8 mouse cellular contexts compared by ENCODE assay signal in the genomic region with DNA sequence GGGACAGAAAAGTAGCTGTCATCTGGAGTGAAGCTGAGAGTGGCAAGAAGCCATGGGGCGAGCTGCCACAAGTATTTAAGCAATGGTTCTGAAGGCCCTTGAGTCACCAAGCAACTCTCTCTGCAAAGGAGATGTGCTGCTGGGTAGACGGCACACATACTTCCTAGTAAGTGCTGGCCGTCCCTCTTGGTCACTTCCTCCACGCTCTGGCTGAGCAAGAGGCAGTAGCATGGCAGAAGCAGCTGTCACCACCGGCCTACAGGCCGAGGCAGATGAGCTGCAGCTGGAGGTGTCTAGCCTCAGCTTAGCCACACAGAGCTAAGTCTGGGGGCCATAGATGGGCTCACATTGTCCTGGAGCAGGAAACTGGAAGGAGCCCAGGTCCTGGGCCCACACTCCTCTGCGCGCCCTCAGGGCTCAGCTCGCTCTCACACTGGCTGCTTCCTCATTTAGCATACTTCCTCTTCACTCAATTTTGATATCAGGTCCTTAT. TPM values are rescaled to one million over a fixed set of nuclear protein-coding genes. Genes with fewer than 3 reads are reported as not detected.
DNase-seq lines count a peak whose midpoint lies in the region; ATAC-seq and TF ChIP-seq lines count a peak whose summit lies in the region.

No protein-coding gene starts in this region.

- peak overlapping the region; percentile 27; the same call in 1 of the 2 replicates for H3K27ac ChIP-seq in forebrain, embryonic 14.5 days (ENCODE audit: low read depth, low read length)
- no peak overlapping the region for H3K27ac ChIP-seq in forebrain, embryonic 13.5 days
- peak overlapping the region; percentile 77 for H3K27ac ChIP-seq in MEL (ENCODE audit: control insufficient read depth, low read depth, low read length)
- 0 out of 4 replicates have a peak overlapping the region, but pooled peaks have one; percentile 18 to 47 for H3K27ac ChIP-seq in heart, embryonic 14.5 days (replicated peaks in 1 of 2; ENCODE audit: control insufficient read depth in 1 of 2, insufficient read depth in 1 of 2, low read depth in 2 of 2, low read length in 2 of 2)

- H3K9me3 ChIP-seq in forebrain, embryonic 14.5 days (replicated peaks; ENCODE audit: control insufficient read depth, low read length) = no peaks in the 10 kb centered on the region
- H3K9me3 ChIP-seq in forebrain, embryonic 13.5 days (replicated peaks) = no peaks in the 10 kb centered on the region
- no peaks in the 10 kb centered on the region for H3K9me3 ChIP-seq in MEL (replicated peaks; ENCODE audit: insufficient read depth, low read length)
- H3K9me3 ChIP-seq in heart, embryonic 14.5 days (ENCODE audit: control insufficient read depth, low read length) = no peaks in the 10 kb centered on the region

- peaks cover 45% of the 10 kb centered on the region for H3K4me1 ChIP-seq in forebrain, embryonic 14.5 days (ENCODE audit: control insufficient read depth, insufficient read depth, low read length)
- peaks cover 68% of the 10 kb centered on the region for H3K4me1 ChIP-seq in forebrain, embryonic 13.5 days
- H3K4me1 ChIP-seq in MEL (ENCODE audit: control insufficient read depth in 1 of 2, insufficient read depth in 2 of 2, low read length in 2 of 2) = peaks cover 16 to 50% of the 10 kb centered on the region in 2 experiments
- peaks cover 45 to 60% of the 10 kb centered on the region in 2 experiments for H3K4me1 ChIP-seq in heart, embryonic 14.5 days (ENCODE audit: control insufficient read depth in 2 of 2, insufficient read depth in 2 of 2, low read length in 2 of 2)

- H3K36me3 ChIP-seq in forebrain, embryonic 14.5 days (ENCODE audit: control insufficient read depth, insufficient read depth, low read length) = peaks cover 12% of the 10 kb centered on the region
- peaks cover 23% of the 10 kb centered on the region for H3K36me3 ChIP-seq in forebrain, embryonic 13.5 days (ENCODE audit: poor library complexity, severe bottlenecking)
- peaks cover 0 to 37% of the 10 kb centered on the region in 2 experiments; a peak in 2 of 4 replicates for H3K36me3 ChIP-seq in MEL (ENCODE audit: control insufficient read depth in 1 of 2, insufficient read depth in 2 of 2, low read length in 2 of 2)
- H3K36me3 ChIP-seq in heart, embryonic 14.5 days (ENCODE audit: control insufficient read depth, insufficient read depth, low read length) = peaks cover 19% of the 10 kb centered on the region

- ATAC-seq in forebrain, embryonic 14.5 days = no peak
- no peak for ATAC-seq in forebrain, embryonic 13.5 days
- no peak for ATAC-seq in heart, embryonic 14.5 days (ENCODE audit: insufficient number of reproducible peaks, insufficient read depth, low FRiP score, low read depth)

- no peak for TF ChIP-seq RAD21 in MEL (IDR thresholded peaks at IDR 0.05; ENCODE audit: low read depth, low read length)

- no peaks in the 10 kb centered on the region for H3K27me3 ChIP-seq in forebrain, embryonic 14.5 days (replicated peaks; ENCODE audit: control insufficient read depth, insufficient read depth, low read length)
- no peaks in the 10 kb centered on the region for H3K27me3 ChIP-seq in forebrain, embryonic 13.5 days
- no peaks in the 10 kb centered on the region for H3K27me3 ChIP-seq in MEL (ENCODE audit: control insufficient read depth in 1 of 2, insufficient read depth in 2 of 2, low read length in 2 of 2)
- H3K27me3 ChIP-seq in heart, embryonic 14.5 days (ENCODE audit: control insufficient read depth, insufficient read depth, low read length) = no peaks in the 10 kb centered on the region

- no peak overlapping the region for H3K4me2 ChIP-seq in forebrain, embryonic 14.5 days (ENCODE audit: low read length)
- no peak overlapping the region for H3K4me2 ChIP-seq in forebrain, embryonic 13.5 days
- no peak overlapping the region for H3K4me2 ChIP-seq in heart, embryonic 14.5 days (ENCODE audit: low read length)

- no peaks in the 10 kb centered on the region for H3K79me2 ChIP-seq in MEL (ENCODE audit: control insufficient read depth, insufficient read depth, low read length, poor library complexity)

- DNase-seq in forebrain, embryonic 14.5 days (ENCODE audit: low spot score) = no peak
- peak; percentile 85 for DNase-seq in MEL (ENCODE audit: low read depth, low spot score)
- peak; percentile 82 for DNase-seq in lung, postnatal 10 days
- DNase-seq in thymus, postnatal 36 days = no peak
- DNase-seq in retina, postnatal 1 day = no peak
- DNase-seq in urinary bladder, postnatal 14 days (ENCODE audit: low spot score) = no peak

- TF ChIP-seq EP300 in MEL (IDR thresholded peaks at IDR 0.05; ENCODE audit: low read depth in 1 of 2, low read length in 2 of 2) = peak in 1 of 2 experiments; percentile 63; a peak in 2 of 4 replicates

- WGBS in forebrain, embryonic 14.5 days = 87% methylated on average over 9 of the region's 9 CpGs
- 81% methylated on average over 9 of the region's 9 CpGs for WGBS in forebrain, embryonic 13.5 days
- WGBS in heart, embryonic 14.5 days = 66% methylated on average over 9 of the region's 9 CpGs

- H3K4me3 ChIP-seq in forebrain, embryonic 14.5 days (ENCODE audit: low read depth, low read length) = no peak overlapping the region
- no peak overlapping the region for H3K4me3 ChIP-seq in forebrain, embryonic 13.5 days
- no peak overlapping the region for H3K4me3 ChIP-seq in MEL (ENCODE audit: control insufficient read depth in 1 of 2, insufficient read depth in 1 of 2, low read depth in 2 of 2, low read length in 2 of 2)
- no peak overlapping the region for H3K4me3 ChIP-seq in heart, embryonic 14.5 days (ENCODE audit: control insufficient read depth in 1 of 2, insufficient read depth in 1 of 2, low read depth in 1 of 2, low read length in 2 of 2)

- peak overlapping the region; percentile 29; the same call in 1 of the 2 replicates for H3K9ac ChIP-seq in forebrain, embryonic 14.5 days (ENCODE audit: low read length)
- H3K9ac ChIP-seq in forebrain, embryonic 13.5 days = no peak overlapping the region
- peak overlapping the region; percentile 56 for H3K9ac ChIP-seq in MEL (ENCODE audit: control insufficient read depth, low read depth, low read length, poor library complexity, severe bottlenecking)
- no peak overlapping the region for H3K9ac ChIP-seq in heart, embryonic 14.5 days (ENCODE audit: low read length)

- TF ChIP-seq CTCF in MEL (IDR thresholded peaks at IDR 0.05 in 2 of 3, conservative IDR thresholded peaks at IDR 0.05 in 1 of 3; ENCODE audit: control insufficient read depth in 1 of 3, insufficient read depth in 1 of 3, low read depth in 2 of 3, low read length in 3 of 3, poor library complexity in 1 of 3, severe bottlenecking in 1 of 3) = no peak

- TF ChIP-seq POLR2A in MEL (IDR thresholded peaks at IDR 0.05; ENCODE audit: control insufficient read depth in 1 of 2, insufficient read depth in 1 of 2, low read depth in 1 of 2, low read length in 2 of 2, poor library complexity in 1 of 2) = peak in 1 of 2 experiments; percentile 29; a peak in 1 of 4 replicates

TF ChIP-seq in MEL, 35 proteins besides CTCF, POLR2A, EP300 and RAD21 (continues in another document):
- TF ChIP-seq ZKSCAN1 (IDR thresholded peaks at IDR 0.05; ENCODE audit: low read depth, low read length) = no peak
- TF ChIP-seq ELF1 (IDR thresholded peaks at IDR 0.05; ENCODE audit: low read depth, low read length) = peak; percentile 57
- 0 out of 2 replicates have a peak, but pooled peaks have one; percentile 59 for TF ChIP-seq E2F4 (IDR thresholded peaks at IDR 0.05; ENCODE audit: borderline replicate concordance, low read depth, low read length)
- TF ChIP-seq ZC3H11A (IDR thresholded peaks at IDR 0.05; ENCODE audit: low read depth, low read length) = no peak
- TF ChIP-seq MXI1 (IDR thresholded peaks at IDR 0.05; ENCODE audit: low read depth, low read length) = no peak
- no peak for TF ChIP-seq BHLHE40 (IDR thresholded peaks at IDR 0.05; ENCODE audit: borderline replicate concordance, low read depth, low read length)
- no peak for TF ChIP-seq JUND (IDR thresholded peaks at IDR 0.05; ENCODE audit: low read depth, low read length)
- TF ChIP-seq KAT2A (conservative IDR thresholded peaks at IDR 0.05; ENCODE audit: low read depth, low read length) = no peak
- TF ChIP-seq TAL1 (IDR thresholded peaks at IDR 0.05; ENCODE audit: low read length) = 0 out of 2 replicates have a peak, but pooled peaks have one; percentile 7
- TF ChIP-seq TBP (IDR thresholded peaks at IDR 0.05; ENCODE audit: low read depth, low read length) = 0 out of 2 replicates have a peak, but pooled peaks have one; percentile 22
- 0 out of 2 replicates have a peak, but pooled peaks have one; percentile 48 for TF ChIP-seq SIN3A (IDR thresholded peaks at IDR 0.05; ENCODE audit: low read length)
- TF ChIP-seq GATA1 (IDR thresholded peaks at IDR 0.05; ENCODE audit: low read depth, low read length) = no peak
- 0 out of 2 replicates have a peak, but pooled peaks have one; percentile 36 for TF ChIP-seq MAX (IDR thresholded peaks at IDR 0.05; ENCODE audit: low read length)
- TF ChIP-seq CHD1 (IDR thresholded peaks at IDR 0.05; ENCODE audit: low read depth, low read length) = no peak

RNA-seq across cellular contexts. Expression of gene Tmcc2, which starts 20.4 kb away (rescaled TPM):
- polyA plus RNA-seq in forebrain, embryonic 14.5 days (2014; fragmentation: Nextera tagmentation; extraction: Ambion mirVana) = 18.2 and 23.1 TPM in 2 replicates
- 16.7 and 19.7 TPM in 2 replicates for polyA plus RNA-seq in forebrain, embryonic 13.5 days (2015; fragmentation: Nextera tagmentation; extraction: Ambion mirVana)
- total RNA-seq in MEL (2012; rRNA removed) = 4.6 and 7.2 TPM in 2 replicates
- polyA plus RNA-seq in MEL (2012; ENCODE audit: insufficient read depth in 1 of 2, insufficient read length in 2 of 2, low read depth in 1 of 2, low replicate concordance in 2 of 2, missing spikeins in 1 of 2) = 1 to 10 TPM in 1 of 2 experiments, not detected in 1; 4.1 TPM
- polyA plus RNA-seq in heart, embryonic 14.5 days (2014; fragmentation: Nextera tagmentation; extraction: Ambion mirVana) = 8.1 and 10.1 TPM in 2 replicates

RNA-seq across cellular contexts. Expression of gene Dstyk, which starts 46.6 kb away (rescaled TPM):
- 7.7 and 8.9 TPM in 2 replicates for polyA plus RNA-seq in forebrain, embryonic 14.5 days (2014; fragmentation: Nextera tagmentation; extraction: Ambion mirVana)
- 10.5 and 12.5 TPM in 2 replicates for polyA plus RNA-seq in forebrain, embryonic 13.5 days (2015; fragmentation: Nextera tagmentation; extraction: Ambion mirVana)
- total RNA-seq in MEL (2012; rRNA removed) = 2.4 and 2.8 TPM in 2 replicates
- polyA plus RNA-seq in MEL (2012; ENCODE audit: insufficient read depth in 1 of 2, insufficient read length in 2 of 2, low read depth in 1 of 2, low replicate concordance in 2 of 2, missing spikeins in 1 of 2) = 1 to 10 TPM in 1 of 2 experiments, not detected in 1; 4.5 TPM
- 11.4 and 12.2 TPM in 2 replicates for polyA plus RNA-seq in heart, embryonic 14.5 days (2014; fragmentation: Nextera tagmentation; extraction: Ambion mirVana)

RNA-seq across cellular contexts. Expression of gene Nuak2, which starts 54.8 kb away (rescaled TPM):
- 18.8 and 20.1 TPM in 2 replicates for polyA plus RNA-seq in forebrain, embryonic 14.5 days (2014; fragmentation: Nextera tagmentation; extraction: Ambion mirVana)
- 28.8 and 36.5 TPM in 2 replicates for polyA plus RNA-seq in forebrain, embryonic 13.5 days (2015; fragmentation: Nextera tagmentation; extraction: Ambion mirVana)
- total RNA-seq in MEL (2012; rRNA removed) = 2.8 and 3.2 TPM in 2 replicates
- 1 to 10 TPM in 1 of 2 experiments, not detected in 1; 3.0 TPM for polyA plus RNA-seq in MEL (2012; ENCODE audit: insufficient read depth in 1 of 2, insufficient read length in 2 of 2, low read depth in 1 of 2, low replicate concordance in 2 of 2, missing spikeins in 1 of 2)
- 1.5 and 2.2 TPM in 2 replicates for polyA plus RNA-seq in heart, embryonic 14.5 days (2014; fragmentation: Nextera tagmentation; extraction: Ambion mirVana)

Comparison
In these comparisons a context has a peak if more than half of its experiments do, and no peak if none do; other contexts are left out.
1. H3K9ac ChIP-seq: peak in forebrain, embryonic 14.5 days (single experiment) and MEL (single experiment); none in forebrain, embryonic 13.5 days (single experiment) and heart, embryonic 14.5 days (single experiment).
2. DNase-seq: peak in MEL (single experiment) and lung, postnatal 10 days (single experiment); none in forebrain, embryonic 14.5 days (single experiment), thymus, postnatal 36 days (0 of 2), retina, postnatal 1 day (single experiment) and urinary bladder, postnatal 14 days (single experiment).